Mouse (Mus musculus) gastrocnemius, adult 8-10 months (tissue): ENCODE results near the gene Epgn. TPM values are rescaled to one million over a fixed set of nuclear protein-coding genes. Genes with fewer than 3 reads are reported as not detected.

Experiments used
- DNase-seq, 2 experiments: peaks; one replicate each; pipeline ENCODE4 v3.0.0; 2022; ENCODE audit warnings: low spot score in 2 of 2
- total RNA-seq, 4 experiments: library from RNA; stranded (reverse); gene quantifications; 2 replicates each; pipeline ENCODE4 v1.2.4; 2022

Gene Epgn
- under 1 TPM; 0.27 to 0.90 (median 0.50) TPM for total RNA-seq

DNA sequence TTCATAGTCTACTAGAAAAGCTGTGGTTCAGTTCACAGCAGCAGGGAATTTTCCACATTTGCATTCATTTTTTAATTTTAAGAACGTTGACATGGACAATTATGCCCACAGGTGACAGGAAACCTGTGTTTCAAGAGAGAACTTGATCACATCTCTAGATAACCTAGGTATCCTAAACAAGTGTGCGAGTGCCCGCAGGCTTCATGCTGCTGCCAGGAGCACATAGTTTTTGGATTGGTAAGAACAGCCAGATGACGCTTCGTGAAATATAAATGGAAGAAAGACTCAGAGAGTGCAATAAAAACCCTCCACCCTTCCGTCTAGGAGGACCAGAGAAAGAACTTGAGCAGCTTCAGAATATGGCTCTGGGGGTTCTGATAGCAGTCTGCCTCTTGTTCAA, at the start of gene Epgn:
Gene Epgn (plus strand): TSS at position 301 of the 400 bp plus-strand sequence.
- no peak for DNase-seq

DNA sequence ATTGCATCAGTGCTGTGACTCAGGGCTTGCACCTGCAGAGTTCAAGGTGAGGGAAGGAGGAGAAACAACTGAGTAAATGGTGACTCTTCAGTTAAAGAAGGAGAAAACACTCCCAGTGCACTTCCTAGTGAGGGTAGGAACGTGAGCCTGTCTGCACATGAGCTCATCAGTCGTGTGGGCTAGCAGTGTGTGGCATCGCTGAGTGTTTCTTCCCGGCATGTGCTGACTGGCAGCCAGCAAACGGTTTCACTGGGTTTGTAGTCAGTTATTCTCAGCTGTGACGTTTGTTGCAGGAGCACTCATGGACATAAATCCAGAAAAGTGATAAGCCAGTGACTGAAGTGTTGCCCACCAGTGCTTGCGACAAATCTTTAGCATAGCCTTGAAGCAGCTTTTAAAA, 47.0 kb upstream of the Epgn start:
- no peak for DNase-seq

DNA sequence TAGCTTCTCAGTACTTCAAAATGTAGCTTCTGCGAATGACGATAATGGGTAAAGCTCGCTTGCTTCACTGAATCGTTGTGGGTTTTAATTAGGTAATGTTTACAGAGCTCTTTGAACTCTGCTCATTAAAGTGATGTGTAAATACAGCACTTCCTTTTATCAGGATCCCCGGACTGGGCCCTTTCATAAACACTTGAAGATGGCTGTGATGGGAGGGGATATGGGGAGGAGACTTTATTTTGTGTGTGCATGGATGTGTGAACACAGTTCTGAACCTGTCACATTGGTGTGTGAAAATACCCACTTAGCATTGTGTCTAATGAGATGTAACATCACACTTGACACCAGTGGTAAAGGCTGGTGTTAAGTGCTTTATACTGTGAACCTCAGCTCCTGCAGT, 39.7 kb upstream of the Epgn start:
- DNase-seq, result no peak

DNA sequence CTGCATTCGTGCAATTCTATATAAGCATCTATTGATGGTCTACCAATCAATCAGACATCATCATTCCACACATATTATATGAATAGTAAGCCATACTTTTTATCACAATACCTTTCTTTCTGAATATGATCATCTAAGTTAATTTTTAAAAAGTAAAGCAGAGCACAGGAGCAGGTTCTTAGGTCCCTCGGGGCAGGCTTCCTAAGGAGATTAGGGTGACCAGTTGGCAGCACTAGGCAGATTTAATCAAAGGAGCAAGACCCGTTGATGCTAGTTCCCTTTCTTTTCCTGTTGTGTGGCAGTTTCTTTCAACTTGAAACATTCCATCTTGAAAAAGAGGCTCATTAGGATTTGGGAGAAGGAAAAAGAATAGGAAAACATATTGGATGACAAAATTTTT, 39.1 kb upstream of the Epgn start:
- no peak for DNase-seq

DNA sequence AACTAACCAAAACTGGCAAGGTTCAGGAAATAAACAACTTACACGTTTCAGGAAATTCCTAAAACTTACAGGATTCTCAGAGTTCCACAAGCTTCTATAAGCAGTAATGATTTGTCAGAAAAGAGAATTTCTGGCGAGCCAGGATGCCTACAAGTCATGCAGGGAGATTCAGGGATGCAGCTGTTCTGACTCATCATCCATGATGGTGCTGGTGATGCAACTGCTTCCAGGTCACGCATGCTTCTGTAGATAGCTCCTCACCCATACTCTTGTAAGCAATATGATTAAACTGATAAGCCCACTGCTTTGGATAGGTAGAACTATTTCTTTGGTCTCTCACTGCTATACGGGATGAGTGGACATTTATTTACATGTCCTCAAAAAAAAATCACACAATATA, 38.7 kb upstream of the Epgn start:
- no peak for DNase-seq

DNA sequence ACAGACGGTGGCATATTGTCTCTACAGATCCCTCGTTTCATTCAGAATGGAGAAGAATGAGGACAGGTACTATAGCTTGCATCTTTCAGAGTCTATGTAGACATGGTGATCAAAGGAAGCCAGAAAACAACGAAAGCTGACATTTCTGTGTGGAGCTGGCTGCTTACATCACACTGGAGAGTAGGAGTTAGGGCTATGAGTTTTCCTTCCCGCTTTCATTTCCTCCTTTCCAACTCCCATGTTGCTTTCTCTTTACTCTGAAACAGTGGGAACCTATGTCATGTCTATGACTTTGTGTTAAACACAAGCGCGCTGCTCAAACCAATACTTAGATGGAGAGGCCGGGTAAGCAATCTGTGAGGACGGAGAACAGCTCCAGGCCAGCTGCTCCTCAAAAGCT, 27.3 kb upstream of the Epgn start:
- DNase-seq, result no peak

DNA sequence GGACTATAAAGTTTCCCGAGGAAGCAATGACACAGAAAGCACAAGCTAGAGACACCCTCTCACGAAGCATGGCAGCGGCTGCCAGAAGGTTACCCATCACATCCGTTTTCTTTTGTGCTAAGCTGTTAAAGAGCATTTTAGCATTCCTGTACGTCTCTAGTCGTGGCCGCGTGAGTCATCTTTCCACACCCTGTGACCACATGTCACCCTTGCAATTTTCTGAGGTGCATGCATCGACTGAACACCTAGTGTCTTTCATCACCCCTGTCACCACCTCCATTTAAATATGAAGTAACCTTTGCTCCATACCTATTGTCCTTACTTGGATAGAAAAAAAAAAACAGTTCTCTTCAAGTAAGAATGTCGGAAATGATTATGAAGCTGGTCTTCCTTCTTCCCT, 12.0 kb upstream of the Epgn start:
- no peak for DNase-seq

DNA sequence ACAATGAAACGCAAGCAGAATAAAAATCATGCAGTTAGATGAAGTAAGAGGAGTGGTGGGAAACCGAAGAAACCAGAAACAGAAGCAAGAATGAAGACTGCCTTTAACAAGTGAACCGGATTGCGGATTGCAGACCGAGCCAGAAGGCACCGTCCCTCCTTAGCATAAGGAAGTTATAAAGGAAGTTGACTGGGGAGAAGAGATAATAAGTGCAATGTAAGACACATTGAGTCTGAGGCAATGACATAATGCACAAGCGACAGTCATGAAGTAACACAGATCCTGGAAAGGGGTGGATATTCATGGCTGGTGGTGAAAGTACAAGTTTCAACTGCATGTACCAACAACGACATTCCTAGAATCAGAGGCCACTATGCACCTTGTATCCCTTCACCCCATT, 4.2 kb upstream of the Epgn start:
- DNase-seq, result no peak

DNA sequence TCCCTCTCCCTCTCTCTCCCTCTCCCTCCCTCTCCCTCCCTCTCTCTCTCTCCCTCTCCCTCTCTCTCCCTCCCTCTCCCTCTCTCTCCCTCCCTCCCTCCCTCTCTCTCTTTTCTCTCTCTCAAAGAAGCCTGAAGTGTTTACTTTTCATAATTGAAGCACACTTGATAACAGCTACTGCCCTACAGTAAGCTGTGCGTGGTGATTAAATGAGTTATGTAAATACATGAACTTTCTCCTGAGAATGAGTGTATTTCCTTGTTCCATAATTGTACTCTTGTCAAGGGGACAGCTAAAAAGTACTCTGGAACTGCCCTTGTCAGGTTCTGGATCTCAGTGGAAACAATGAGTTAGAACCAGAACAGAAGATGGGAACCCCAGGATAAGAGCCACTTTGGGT, 576 bp downstream of the Epgn start:
- no peak for DNase-seq

DNA sequence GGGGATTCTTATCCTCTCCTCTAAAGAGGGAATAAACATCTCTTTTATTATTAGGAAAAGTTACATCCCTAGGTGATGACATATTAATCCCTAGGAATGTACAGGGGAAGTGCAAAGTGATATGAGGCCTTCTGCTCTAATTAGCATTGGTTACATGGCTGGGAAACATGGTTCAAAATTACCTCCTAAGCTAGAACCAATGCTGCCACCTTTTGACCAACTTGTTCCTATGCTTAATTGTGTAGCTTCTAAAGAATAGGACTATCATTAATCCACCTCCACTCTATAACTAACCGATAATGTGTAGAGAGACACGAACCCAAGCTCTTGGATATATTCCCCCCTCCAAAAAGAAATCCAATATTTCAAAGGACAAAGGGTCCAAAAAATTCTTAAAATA, 3.4 kb downstream of the Epgn start:
- no peak for DNase-seq

DNA sequence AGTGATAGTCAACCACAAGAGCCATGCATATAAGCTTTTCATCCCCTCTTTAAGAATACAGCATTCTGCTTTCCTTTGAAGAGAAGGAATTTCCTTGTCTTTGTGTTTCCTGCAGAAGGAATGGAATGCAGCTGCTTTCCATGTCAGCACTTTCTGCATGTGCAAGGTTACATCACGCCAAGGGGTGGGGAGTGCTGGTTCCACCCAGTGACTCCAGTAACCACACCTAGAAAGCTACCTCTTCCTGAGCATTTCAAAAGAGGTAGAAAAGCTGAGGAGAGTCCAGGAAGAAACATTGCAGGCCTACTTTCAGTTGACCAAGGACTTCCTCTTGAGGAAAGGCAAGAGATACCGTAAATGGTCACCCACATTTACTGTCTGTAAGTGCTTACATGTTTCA, 8.1 kb downstream of the Epgn start:
- no peak for DNase-seq

DNA sequence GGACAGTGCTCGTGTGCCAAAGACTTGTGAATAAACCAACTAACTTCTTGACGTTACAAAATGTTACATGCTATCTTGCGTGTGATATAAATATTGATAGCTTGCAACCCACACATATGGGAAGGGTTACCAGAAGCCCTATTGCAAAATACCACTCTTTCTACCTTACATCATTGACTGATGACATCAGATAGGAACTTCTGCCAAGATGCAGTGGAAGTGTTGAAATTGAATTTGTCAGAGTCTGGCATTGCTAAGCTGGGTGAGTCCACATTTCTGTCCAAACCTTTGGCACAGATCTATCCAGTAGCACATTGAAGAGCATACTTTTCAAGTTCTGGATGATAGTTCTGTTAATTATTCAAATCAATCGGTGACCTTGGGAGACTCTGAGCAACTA, 9.4 kb downstream of the Epgn start:
- no peak for DNase-seq

DNA sequence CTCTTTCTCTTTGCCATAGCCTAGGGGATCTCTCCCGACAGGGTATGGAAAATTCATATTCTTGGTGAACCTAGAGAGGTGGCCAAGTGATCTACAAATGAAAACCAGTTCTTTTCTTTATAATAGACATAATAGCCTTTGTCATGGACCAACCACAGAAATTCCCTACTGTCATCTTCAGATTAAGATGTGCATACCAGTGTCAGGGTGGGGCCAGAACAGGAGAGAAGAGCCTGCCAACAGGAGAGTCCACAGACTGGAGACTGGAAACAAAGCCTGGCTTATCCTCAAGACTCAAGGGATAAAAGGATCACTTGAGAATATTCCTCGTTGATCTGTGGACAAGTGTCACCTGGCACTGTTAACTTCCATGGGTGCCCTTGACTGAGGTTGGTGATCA, 10.5 kb downstream of the Epgn start:
- no peak for DNase-seq

DNA sequence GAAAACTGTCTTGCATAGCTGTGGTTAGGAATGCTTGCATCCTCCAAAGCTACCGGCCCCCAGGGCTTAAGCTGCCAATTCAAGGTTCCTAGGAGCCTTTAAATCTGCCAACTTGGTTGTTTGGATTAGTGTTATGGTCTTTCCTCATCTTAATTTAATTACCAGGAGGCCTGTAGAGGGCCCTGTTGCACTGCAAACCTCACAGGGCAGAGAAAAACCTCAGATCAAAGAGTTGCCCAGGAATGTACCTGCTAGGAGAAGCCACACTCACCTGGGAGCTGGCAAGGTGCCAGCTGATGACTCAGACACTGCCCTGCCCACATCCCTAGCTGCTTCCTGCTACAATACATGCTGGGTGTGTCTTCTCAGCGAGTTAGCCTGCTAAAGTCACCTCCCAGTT, 11.3 kb downstream of the Epgn start:
- DNase-seq, result no peak

DNA sequence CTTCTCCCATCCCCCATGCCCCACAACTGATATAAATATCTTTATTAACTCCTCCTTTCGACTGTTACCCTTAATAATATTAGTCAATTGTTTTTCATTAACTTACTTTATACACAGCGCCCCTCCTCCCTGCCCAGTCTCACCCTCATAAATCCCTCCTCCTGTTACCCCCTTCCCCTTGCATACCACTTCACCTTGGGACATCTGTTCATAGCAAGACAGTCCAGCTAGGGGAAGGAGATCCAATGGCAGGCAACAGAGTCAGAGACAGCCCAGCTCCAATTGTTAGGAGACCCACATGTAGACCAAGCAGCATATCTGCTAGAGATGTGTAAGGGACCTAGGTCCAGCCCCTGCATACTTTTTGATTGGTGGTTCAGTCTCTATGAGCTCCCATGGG, 11.7 kb downstream of the Epgn start:
- DNase-seq, result no peak

DNA sequence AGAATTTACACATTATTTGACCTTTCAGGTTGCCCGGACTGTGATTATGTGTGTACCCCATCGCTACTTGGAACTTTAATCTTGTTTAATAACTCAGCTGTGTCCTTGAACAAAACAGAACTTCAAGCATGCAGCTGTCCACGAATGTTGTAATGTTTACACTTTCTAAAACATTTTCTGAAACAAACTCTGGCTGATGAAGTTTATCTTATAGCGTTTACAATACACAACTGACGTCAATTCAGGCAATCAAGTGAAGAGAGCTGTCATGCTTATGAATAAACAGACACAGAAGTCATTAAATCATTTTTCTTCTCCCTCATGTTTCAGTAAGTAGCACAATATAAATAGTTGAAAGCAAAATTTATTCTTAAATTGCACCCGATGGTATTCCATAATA, 20.7 kb downstream of the Epgn start:
- no peak for DNase-seq

DNA sequence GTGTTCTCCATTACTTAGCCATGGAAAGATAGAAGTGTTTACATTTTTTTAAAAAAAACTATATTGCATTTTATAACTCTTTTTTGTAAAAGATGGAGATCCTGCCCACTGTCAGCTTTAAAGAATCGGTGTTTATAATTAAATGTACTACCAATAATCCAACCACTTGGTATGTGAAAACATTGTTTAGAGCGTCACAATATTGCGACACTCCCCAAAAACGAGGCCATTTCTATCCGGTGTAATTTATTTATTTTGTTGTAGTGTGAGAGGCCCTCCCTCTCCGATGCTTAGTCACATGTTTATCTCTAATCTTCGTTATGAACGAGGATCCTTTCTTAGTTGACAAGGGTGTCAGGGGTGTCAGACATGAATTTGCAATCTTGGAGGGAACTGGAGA, 21.1 kb downstream of the Epgn start:
- DNase-seq, result no peak

DNA sequence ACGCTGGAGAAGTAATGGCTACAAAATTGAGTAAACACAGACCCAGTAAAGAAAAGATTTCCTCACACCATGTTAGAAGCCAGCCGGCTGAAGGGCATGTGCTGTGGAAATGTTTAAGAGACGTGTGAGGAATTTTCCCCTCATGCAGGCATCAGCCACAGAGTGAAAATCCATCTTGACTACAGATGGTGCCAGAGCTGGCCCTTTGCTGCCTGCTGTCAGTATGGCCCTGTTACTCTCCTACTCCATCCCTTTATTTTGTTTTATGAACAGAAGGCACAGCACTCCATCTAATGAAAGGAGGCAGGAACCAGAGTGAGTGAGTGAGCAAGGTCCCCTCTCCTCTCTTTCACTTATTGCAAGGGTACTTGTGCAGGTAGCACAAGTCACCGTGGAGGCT, 45.1 kb downstream of the Epgn start:
- no peak for DNase-seq

DNA sequence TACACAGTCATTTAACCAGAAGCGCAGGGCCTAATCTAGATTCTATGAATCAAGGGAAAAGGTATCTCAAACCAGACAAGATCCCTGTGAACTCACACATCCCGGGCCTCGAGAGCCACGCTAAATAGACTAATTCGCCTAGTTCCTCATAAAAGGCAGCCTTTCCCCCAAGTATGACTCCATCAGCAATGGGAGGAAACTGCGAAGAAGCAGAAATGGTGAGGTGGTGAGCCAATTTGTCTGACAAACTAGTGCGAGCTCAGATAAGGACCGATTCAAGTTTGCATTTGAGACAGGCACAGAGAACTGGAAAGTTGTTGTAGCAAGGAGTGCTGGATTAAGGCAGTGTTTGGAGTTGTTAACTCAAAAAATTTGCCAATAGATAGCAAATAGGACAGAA, 46.4 kb downstream of the Epgn start:
- DNase-seq, result no peak

DNA sequence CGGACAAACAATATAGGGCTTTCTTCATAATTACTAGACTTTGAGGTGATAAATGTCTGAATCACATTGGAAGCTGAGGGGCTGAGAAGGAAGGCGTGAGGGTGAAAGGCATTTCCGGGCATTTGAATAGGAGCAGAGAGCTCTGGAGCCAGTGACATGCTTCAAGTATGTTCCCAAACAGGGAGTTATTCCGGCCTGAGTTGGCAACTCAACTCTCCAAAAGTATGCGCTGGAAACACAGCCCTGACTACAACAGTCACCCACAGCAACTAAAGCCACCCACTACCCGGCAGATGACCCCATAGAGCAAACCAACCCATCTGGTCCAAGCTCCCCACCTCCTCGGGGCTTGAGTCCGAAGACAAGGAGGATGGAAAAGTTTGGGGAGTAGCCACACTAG, 46.8 kb downstream of the Epgn start:
- no peak for DNase-seq

DNA sequence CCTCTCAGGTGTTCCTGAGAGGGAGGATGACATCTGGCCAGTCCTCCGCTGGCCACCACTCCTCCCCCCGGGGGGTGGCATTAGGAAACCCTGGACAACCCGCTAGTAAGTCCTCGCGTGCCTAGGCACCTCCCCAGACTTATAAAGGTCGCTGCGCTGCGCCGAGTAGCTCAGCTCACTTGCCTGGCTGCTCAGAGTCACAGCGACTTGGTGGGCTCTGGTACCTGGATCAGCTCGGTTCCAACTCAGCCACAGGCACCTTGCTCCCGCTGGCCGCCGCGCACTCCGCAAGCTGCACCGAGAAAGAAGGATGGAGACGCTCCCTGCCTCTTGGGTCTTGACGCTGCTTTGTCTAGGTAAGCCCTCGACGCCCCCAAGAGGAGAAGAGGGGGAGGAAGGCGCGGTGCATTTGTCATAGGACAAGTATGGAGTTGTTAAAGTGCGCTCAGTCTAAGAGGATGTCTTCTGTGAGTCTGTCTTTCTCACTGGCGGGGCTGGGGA, 47.2 kb downstream of the Epgn start, which contains the start of gene Ereg:
Gene Ereg (plus strand): TSS at position 173 of the 501 bp plus-strand sequence.
- DNase-seq, result no peak

DNA sequence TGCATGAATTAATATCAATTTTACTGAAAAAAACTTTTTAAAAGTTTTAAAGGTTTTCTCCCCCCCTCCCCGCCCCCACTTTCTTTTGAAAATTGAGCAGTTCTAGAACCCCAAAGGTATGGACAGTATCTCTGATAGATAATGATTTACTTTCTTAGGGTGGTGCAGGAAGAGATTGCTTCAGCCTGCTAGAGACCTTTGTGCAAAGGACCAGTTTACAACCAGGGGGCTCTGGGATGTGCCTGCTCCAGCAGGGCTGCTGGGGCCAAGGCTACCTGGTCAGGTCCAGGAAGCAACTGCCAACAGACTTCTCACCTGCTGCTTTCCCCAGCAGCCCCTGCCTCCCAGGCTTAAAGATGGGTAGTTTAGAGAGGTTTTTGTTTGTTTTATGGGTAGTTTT, 47.8 kb downstream of the Epgn start:
- no peak for DNase-seq

DNA sequence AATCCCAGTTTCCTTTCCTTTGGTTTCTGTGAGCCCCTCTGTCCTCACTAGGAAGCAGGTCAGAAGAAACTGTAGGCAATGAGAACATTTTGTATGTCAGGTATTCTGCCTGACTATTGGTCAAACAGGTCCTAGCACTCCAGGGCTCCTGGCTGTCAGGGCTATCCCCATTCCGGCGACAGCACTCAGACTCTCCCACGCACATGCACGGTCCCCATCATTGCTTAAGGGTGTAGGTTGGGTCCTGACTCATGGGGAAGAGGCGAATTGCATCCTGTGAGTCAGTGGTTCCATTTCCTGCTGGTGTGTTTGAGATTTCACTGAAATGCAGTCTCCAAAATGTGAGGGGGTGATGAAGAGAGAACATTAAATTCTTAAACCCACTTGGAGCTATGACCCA, 55.8 kb downstream of the Epgn start:
- DNase-seq, result no peak
